Mouse (Mus musculus) lung, embryonic 15.5 days (tissue): Measurements from ENCODE around the gene Nipa1. TPM values are rescaled to one million over a fixed set of nuclear protein-coding genes. Genes with fewer than 3 reads are reported as not detected.
A peak's percentile ranks its signal among the peaks of the same experiment; 100 is the strongest.

Experiments
- ATAC-seq: fragments of 200-750 bp; cut with Nextera tagmentation; 2 replicates; pipeline ENCODE4 v1.8.0; 2017; ENCODE audit warnings: moderate number of reproducible peaks, borderline replicate concordance; ENCODE audit not compliant: low FRiP score, low TSS enrichment; ENCODE audit errors: extremely low read depth
- H3K27ac ChIP-seq: fragments of 300-500 bp; sonication (generic); 2 replicates; pipeline ENCODE4 v1.5.1; 2015; ENCODE audit warnings: moderate library complexity, mild to moderate bottlenecking, inconsistent platforms
- H3K27me3 ChIP-seq: fragments of 300-500 bp; sonication (generic); 2 replicates; pipeline ENCODE4 v1.6.1; 2015; ENCODE audit warnings: inconsistent platforms
- H3K36me3 ChIP-seq: fragments of 300-500 bp; sonication (generic); 2 replicates; pipeline ENCODE4 v1.6.1; 2015; ENCODE audit warnings: inconsistent platforms
- H3K4me1 ChIP-seq: fragments of 300-500 bp; sonication (generic); 2 replicates; pipeline ENCODE4 v1.6.1; 2015; ENCODE audit warnings: inconsistent platforms
- H3K4me2 ChIP-seq: fragments of 300-500 bp; sonication (generic); 2 replicates; pipeline ENCODE4 v1.6.1; 2015; ENCODE audit warnings: inconsistent platforms, mild to moderate bottlenecking, moderate library complexity
- H3K4me3 ChIP-seq: fragments of 300-500 bp; sonication (generic); 2 replicates; pipeline ENCODE4 v1.5.1; 2015; ENCODE audit warnings: mild to moderate bottlenecking, inconsistent platforms
- H3K9ac ChIP-seq: fragments of 300-500 bp; sonication (generic); 2 replicates; pipeline ENCODE4 v1.6.1; 2015; ENCODE audit warnings: inconsistent platforms
- H3K9me3 ChIP-seq: fragments of 300-500 bp; sonication (generic); 2 replicates; pipeline ENCODE4 v1.6.1; 2016; ENCODE audit warnings: inconsistent platforms
- WGBS: fragments of 180-500 bp; shearing (Covaris S2); methylation state at CpG from one replicate; pipeline ENCODE4 v1.1.7; 2015; 5-methylcytosine and 5-hydroxymethylcytosine counted together
- polyA plus RNA-seq: library from polyadenylated mRNA; unstranded; fragments of >200 nt; fragmentation: Nextera tagmentation; extraction: Ambion mirVana; gene quantifications from 2 replicates; pipeline ENCODE4 v1.2.1, GENCODE M21; 2015

Nipa1 gene
- polyA plus RNA-seq, 1 experiment from 2014 or later, result 7.3 TPM

DNA sequence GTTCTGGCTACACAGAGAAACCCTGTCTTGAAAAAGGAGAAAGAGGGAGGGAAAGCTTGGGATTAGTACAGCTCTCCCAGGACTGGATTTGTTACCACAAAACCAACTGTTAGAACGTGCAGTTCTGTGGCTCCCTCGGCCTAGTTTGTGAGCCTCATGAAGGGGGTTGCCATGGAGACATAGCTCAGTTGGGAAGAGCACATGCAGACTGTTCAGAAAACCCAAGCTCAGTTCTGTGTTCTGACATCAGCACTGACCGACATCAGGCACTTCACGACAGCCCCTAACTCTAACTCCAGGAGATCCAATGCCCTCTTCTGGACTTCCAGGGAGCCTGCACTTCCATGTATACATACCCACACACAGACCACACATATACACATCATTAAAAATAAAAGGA lies 24.7 kb downstream of the Nipa1 start:
- WGBS, result 58% methylated on average over 4 of the region's 4 CpGs
- ATAC-seq, result no peak
- H3K4me3 ChIP-seq, result no peak overlapping the region
- H3K9me3 ChIP-seq, result no peaks in the 10 kb centered on the region
- H3K9ac ChIP-seq, result no peak overlapping the region
- H3K4me2 ChIP-seq, result no peak overlapping the region
- H3K4me1 ChIP-seq, result no peaks in the 10 kb centered on the region
- H3K27ac ChIP-seq, result no peak overlapping the region
- H3K36me3 ChIP-seq, result no peaks in the 10 kb centered on the region
- H3K27me3 ChIP-seq, result no peaks in the 10 kb centered on the region

DNA sequence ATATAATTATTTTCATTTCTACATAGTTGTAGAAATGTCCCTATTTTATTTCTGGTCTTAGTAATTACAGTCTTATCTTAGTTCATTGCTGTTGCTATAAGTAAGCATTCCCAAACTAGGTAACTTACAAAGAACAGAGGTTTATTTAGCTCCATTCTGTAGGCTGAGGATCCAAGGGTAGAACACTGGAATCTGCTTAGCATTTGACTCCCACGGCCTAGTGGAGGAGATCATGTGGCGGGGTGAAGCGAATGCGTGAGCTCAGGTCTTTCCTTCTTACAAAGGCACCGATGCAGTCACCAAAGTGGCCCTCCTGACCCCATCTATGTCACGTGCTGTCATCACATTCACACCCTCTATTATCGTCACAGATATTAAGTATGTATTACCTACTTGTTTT lies 27.9 kb downstream of the Nipa1 start:
- Histone ChIP-seq H3K4me1 (no peaks in the 10 kb centered on the region), H3K27ac (no peak overlapping the region), H3K36me3 (no peaks in the 10 kb centered on the region), H3K9me3 (no peaks in the 10 kb centered on the region), H3K9ac (no peak overlapping the region), H3K27me3 (no peaks in the 10 kb centered on the region), H3K4me2 (no peak overlapping the region), H3K4me3 (no peak overlapping the region)
- ATAC-seq, result no peak
- 92% methylated on average over 7 of the region's 7 CpGs for WGBS

DNA sequence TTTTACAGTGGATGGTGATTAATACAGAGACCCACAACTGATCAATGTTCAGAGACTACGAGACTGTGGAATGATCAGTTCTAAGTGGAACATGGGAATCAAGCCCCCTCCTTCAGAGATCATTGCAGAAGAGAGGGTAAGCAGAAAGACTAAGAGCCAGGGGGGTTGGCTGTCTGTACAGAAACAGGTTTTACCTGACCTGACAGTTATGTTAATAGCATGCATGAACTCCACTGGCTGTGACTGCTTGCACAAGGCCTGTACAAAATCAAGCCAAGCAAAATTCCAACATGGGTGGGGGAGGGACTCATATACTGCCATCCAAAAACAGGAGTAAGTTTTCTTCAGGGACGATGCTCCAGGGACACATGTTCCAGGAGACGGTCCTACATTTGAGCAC lies 28.6 kb downstream of the Nipa1 start:
- ATAC-seq, result no peak
- 89% methylated on average over 3 of the region's 3 CpGs for WGBS
- no peak overlapping the region for H3K4me3 ChIP-seq

DNA sequence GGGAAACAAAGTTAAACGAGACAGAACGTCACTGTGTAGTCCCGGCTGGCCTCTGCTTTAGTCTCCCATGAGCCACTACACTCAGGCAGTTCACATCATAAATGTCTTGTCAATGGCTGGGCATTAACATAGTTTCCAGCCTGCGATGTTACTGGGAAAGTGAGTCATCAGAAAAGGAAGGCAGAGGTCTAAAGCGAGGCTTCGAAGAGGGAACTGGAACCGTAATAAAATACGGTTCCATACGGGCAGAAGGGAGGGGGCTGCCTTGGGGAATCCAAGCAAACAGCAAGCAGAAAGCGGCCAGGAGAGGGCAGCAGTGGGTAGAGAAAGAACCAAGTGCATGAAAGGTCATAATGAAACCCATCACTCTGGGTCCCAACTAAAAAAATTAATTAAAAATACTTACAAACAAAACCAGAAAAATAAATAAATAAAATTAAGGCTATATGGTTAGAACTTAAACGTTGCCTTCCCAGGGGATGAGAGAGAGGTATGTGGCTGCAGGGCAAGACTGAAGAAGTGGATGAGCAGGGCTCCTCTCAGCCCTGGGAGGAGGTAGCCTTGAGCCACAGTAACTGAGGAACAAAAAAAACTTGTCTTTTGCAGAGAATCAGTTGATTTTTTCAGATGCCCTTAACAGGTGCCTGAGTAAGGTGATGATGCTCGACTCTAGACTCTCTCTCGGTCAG lies 33.1 kb downstream of the Nipa1 start:
- Histone ChIP-seq H3K4me2 (no peak overlapping the region), H3K4me1 (no peaks in the 10 kb centered on the region), H3K9ac (no peak overlapping the region), H3K4me3 (no peak overlapping the region), H3K27ac (no peak overlapping the region), H3K9me3 (no peaks in the 10 kb centered on the region), H3K36me3 (no peaks in the 10 kb centered on the region), H3K27me3 (no peaks in the 10 kb centered on the region)
- WGBS, result 39% methylated on average over 13 of the region's 13 CpGs
- no peak for ATAC-seq

More for the DNA sequence above, 28.6 kb downstream of the Nipa1 start:
- Histone ChIP-seq H3K4me2 (no peak overlapping the region), H3K36me3 (no peaks in the 10 kb centered on the region), H3K9me3 (no peaks in the 10 kb centered on the region), H3K9ac (no peak overlapping the region), H3K27me3 (no peaks in the 10 kb centered on the region), H3K4me1 (no peaks in the 10 kb centered on the region), H3K27ac (no peak overlapping the region)

DNA sequence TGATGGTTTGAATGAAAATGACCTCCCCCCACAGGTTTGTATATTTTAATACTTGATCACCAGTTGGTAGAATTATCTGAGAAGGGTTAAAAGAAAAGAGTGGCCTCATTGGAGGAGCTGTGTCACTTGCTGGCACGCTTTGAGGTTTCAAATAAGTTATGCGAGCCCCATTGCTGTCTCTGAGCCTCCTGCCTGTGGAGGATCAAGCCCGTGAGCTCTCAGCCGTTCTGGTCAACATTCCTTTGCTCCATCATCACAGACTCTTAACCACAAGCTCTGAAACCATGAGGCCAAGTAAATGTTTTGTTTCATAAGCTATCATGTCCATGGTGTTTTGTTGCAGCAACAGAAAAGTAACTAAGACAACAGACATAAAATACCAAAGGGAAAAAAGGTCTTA lies 35.0 kb downstream of the Nipa1 start:
- Histone ChIP-seq H3K27me3 (no peaks in the 10 kb centered on the region), H3K27ac (no peak overlapping the region), H3K4me3 (no peak overlapping the region), H3K9me3 (no peaks in the 10 kb centered on the region), H3K36me3 (peaks cover under 1% of the 10 kb centered on the region; the same call in 1 of the 2 replicates), H3K9ac (no peak overlapping the region), H3K4me1 (no peaks in the 10 kb centered on the region), H3K4me2 (no peak overlapping the region)
- no peak for ATAC-seq
- WGBS, result 72% methylated on average over 4 of the region's 4 CpGs

DNA sequence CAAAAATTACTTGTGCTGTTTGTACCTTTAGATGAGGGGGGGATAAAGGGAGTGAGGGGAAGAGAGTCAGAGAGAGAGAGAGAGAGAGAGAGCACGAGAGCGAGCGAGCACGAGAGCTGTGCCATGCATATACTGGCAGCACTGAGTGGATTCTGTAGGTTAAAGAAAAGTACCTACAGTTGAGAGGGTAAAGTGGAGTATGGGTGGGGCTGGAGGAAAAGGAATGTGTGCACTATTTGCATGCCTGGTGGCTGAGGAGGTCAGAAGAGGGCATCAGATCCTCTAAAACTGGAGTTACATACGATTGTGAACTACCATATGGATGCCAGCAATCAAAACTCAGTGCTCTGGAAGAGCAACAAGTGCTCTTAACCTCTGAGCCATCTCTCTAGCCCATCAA lies 36.6 kb downstream of the Nipa1 start:
- Histone ChIP-seq H3K4me3 (no peak overlapping the region), H3K9ac (no peak overlapping the region), H3K4me2 (no peak overlapping the region), H3K27me3 (no peaks in the 10 kb centered on the region), H3K27ac (no peak overlapping the region), H3K9me3 (no peaks in the 10 kb centered on the region), H3K36me3 (peaks cover 7% of the 10 kb centered on the region; the same call in 1 of the 2 replicates), H3K4me1 (no peaks in the 10 kb centered on the region)
- WGBS, result 63% methylated on average over 5 of the region's 5 CpGs
- no peak for ATAC-seq

DNA sequence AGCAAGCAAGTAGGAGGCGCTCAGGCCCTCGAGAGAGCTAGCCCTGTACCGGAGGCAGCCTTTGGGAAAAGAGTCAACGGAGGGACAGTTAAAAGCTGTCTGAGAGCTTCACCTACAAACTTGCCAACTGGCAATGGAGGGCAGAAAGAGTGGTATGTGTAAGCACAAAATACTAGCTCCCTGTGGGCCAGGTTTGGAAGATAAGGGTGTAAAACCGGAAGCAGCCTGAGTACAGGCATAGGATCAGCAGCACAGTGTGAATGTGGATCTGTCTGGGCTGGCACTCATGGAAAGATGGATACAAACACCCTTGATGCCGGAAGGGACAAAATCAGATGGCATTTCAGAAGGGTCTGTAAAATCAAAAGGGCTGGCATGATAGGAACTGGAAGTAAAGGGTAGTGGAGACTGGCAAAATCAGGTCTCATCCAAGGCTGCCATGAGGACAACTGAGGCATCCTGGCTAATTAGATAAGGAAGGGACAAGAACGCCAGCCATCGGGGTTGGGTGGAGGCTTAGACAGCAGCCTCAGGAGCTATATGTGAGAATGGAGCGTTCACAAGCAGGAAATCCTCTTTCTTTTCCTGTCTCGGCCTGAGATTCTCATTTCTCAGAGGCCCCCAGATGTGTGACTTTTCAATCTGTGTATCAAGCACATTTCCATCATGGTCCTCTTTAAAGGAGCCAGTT lies 37.6 kb downstream of the Nipa1 start:
- peaks cover 7% of the 10 kb centered on the region; the same call in 1 of the 2 replicates for H3K36me3 ChIP-seq
- no peaks in the 10 kb centered on the region for H3K9me3 ChIP-seq
- H3K4me2 ChIP-seq, result no peak overlapping the region
- WGBS, result 83% methylated on average over 10 of the region's 10 CpGs
- ATAC-seq, result no peak
- H3K4me1 ChIP-seq, result no peaks in the 10 kb centered on the region
- H3K4me3 ChIP-seq, result no peak overlapping the region
- no peaks in the 10 kb centered on the region for H3K27me3 ChIP-seq
- H3K9ac ChIP-seq, result no peak overlapping the region
- no peak overlapping the region for H3K27ac ChIP-seq

DNA sequence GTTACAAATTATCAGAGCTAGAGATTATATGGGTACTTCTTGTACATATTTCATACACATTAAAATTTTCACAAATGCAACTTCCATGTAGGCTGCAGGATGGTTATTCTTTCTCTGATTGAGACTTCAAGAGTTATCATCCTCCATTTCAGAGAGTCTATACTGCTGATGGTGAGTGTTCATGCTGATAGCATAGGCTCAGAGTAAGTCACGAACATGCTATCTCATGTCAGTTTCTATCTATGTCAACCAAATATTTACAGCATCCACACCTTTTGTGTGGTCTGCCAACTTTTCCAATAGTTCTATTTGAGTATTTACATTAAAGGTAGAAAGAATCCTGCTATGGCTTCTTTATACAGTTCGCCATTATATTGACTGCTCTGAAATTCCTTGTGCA lies 38.2 kb downstream of the Nipa1 start:
- WGBS, result 84% methylated on average over 2 of the region's 2 CpGs
- H3K4me3 ChIP-seq, result no peak overlapping the region
- ATAC-seq, result no peak
- no peak overlapping the region for H3K9ac ChIP-seq
- no peaks in the 10 kb centered on the region for H3K4me1 ChIP-seq
- H3K9me3 ChIP-seq, result no peaks in the 10 kb centered on the region
- no peak overlapping the region for H3K4me2 ChIP-seq
- no peaks in the 10 kb centered on the region for H3K27me3 ChIP-seq
- peaks cover 7% of the 10 kb centered on the region; the same call in 1 of the 2 replicates for H3K36me3 ChIP-seq
- no peak overlapping the region for H3K27ac ChIP-seq

DNA sequence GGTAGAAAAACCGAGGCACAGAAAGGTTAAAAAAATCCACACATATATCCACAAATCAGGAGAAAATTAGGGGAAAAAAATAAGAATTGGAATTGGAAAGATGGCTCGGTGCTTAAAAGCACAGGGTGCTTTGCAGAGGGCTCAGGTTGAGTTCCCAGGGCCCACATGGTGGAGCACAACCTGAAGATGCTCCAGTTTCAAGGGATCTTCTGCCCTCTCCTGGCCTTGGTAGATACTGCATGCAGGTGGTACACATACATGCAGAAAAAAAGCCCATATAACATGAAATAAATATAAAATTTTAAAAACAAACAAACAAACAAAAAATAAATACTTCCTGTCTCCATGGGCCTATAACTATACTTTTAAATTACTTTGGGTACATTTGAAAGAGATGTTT lies 45.3 kb downstream of the Nipa1 start:
- no peak overlapping the region for H3K27ac ChIP-seq
- no peaks in the 10 kb centered on the region for H3K4me1 ChIP-seq
- no peak for ATAC-seq

DNA sequence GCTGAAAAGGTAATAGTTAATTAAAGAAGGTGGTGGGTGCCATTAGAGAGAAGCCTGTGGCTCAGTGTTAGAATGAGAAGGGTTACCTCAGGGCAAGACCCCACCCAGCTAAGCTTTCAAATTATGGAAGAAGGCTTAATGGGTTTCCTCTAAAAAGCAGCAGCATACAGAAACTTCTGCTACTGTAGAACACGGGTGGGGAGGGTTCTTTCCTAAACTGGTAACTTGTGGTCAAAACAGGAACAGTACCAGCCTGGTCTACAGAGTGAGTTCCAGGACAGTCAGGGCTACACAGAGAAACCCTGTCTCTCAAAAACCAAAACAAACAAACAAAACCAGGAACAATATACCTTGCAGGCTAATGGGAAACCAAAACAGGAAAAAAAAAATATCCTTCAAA lies 50.3 kb downstream of the Nipa1 start:
- Histone ChIP-seq H3K4me3 (no peak overlapping the region), H3K27me3 (no peaks in the 10 kb centered on the region), H3K4me2 (no peak overlapping the region), H3K27ac (no peak overlapping the region), H3K36me3 (no peaks in the 10 kb centered on the region), H3K9me3 (no peaks in the 10 kb centered on the region), H3K4me1 (no peaks in the 10 kb centered on the region), H3K9ac (no peak overlapping the region)
- WGBS, result 70% methylated on average over 1 of the region's 1 CpGs
- ATAC-seq, result no peak

More for the DNA sequence above, 45.3 kb downstream of the Nipa1 start:
- H3K27me3 ChIP-seq, result no peaks in the 10 kb centered on the region
- WGBS, result 93% methylated on average over 2 of the region's 2 CpGs
- peaks cover 3% of the 10 kb centered on the region; the same call in 1 of the 2 replicates for H3K36me3 ChIP-seq
- no peaks in the 10 kb centered on the region for H3K9me3 ChIP-seq
- H3K9ac ChIP-seq, result no peak overlapping the region
- H3K4me2 ChIP-seq, result no peak overlapping the region
- no peak overlapping the region for H3K4me3 ChIP-seq

DNA sequence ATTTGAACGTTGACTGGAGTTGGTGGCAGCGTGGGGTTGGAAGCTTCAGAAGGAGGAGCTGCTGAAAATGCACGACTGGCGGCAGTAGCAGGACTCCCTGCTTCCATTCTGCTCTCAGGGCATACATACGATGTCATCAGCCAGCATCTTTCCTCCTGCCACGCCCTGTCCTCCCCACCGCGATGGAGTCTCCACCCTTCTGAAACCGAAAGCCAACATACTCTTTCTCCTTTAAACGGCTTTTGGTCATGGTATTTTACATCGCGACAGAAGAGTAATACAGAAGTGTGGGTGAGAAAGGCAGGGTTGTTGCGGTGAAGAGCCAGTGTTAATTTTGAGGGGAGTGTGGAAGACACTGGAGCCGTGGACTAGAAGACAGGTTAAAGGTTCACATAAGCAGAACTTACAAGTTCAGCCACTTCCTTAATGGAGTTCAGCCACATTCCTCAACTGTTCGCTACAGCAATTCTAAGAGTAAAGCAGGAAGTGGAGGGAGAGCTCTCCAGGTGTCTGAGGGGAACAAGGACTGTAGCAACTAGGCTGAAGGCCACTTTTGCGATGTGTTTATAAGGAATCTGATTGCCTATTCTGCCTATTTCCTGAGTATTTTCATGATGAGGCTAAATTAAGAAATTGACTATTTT lies 51.4 kb downstream of the Nipa1 start:
- Histone ChIP-seq H3K4me3 (peak overlapping the region; percentile 33), H3K27me3 (no peaks in the 10 kb centered on the region), H3K4me2 (peak overlapping the region; percentile 52), H3K9me3 (no peaks in the 10 kb centered on the region), H3K9ac (no peak overlapping the region), H3K4me1 (no peaks in the 10 kb centered on the region), H3K27ac (0 out of 2 replicates have a peak overlapping the region, but pooled peaks have one; percentile 24), H3K36me3 (no peaks in the 10 kb centered on the region)
- 38% methylated on average over 16 of the region's 16 CpGs for WGBS
- ATAC-seq, result no peak

DNA sequence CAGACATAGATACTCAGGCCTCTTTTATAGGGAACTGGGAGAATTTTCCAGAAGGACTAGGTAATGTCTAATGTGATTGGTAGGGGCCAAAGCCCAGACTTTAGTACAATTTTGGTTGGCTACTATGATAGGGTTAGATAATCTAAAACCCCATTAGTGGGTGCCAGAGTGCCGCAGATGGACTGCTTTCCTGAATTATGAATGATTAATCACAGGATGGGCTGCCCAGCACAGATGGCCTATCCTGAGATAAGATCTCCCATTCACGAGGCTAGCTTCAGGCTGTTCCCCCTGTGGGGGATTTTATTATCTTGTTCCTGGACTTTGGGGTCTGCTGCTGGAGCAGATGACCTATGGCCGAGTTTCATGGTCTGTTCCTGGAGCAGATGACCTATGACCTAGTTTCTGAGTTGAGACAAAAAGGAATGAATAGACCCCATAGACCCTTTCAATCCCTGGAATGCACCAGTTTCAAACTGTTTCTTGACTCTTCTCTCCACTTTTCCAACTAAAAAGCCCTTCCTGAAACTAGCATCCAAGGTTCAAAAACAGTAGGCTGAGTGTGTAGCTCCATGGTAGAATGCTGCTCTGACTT lies 52.8 kb downstream of the Nipa1 start:
- 32% methylated on average over 3 of the region's 3 CpGs for WGBS
- H3K4me2 ChIP-seq, result no peak overlapping the region
- H3K36me3 ChIP-seq, result no peaks in the 10 kb centered on the region
- H3K9me3 ChIP-seq, result no peaks in the 10 kb centered on the region
- ATAC-seq, result no peak
- H3K4me1 ChIP-seq, result peaks cover 6% of the 10 kb centered on the region
- H3K9ac ChIP-seq, result no peak overlapping the region
- H3K27me3 ChIP-seq, result no peaks in the 10 kb centered on the region
- H3K4me3 ChIP-seq, result no peak overlapping the region
- H3K27ac ChIP-seq, result no peak overlapping the region
